Mouse (Mus musculus): ENCODE data around the gene Gm7903.
"Not testable (repeated sequence)": the region's sequence is repeated elsewhere in the genome, so short reads cannot be mapped to it uniquely, and the experiment has no call there.

The Gm7903 gene

DNA sequence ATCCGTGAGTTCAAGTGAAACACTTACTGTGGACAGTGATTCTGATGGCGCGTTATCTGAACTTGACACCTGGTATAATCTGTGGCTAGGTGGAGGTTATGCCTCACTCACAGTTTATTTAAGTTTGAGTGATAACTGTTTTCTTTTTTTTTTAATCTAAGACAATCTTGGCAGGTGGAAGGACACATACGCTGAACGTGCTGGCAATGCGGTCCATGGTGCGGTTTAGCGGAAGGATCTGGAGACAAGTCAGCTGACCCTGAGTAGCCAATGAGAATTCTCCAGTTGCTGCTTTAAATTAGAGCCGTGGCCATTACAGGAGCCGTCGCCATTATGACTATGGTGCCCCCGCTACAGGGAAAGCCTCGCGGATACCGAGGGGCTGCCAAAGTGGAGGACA is at the start of gene Gm7903:
Gene Gm7903, plus strand, starts transcription at position 301 of the 400 bp plus-strand sequence.
- DNase-seq (ENCODE audit: low read depth, low spot score): not testable (repeated sequence)

DNA sequence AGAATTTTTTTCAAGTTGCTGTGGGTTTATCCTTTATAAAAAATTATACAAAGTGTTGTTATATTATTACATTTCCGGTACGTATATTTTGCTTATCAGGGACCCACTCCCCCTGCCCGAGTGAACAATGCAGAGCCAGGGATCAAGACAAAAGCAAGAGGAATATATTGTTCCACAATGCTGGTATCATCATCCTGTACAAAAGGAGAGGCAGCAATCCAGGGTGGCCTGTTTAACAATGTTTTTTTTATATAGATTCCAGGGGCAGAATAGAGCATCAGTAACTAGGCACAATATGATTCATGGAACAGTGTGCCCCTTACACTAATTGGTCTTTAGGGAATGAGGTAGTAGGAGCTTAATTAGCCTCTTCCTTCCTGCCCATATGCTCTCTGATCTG is 30.1 kb upstream of the Gm7903 start:
- DNase-seq (ENCODE audit: low read depth, low spot score): not testable (repeated sequence)

DNA sequence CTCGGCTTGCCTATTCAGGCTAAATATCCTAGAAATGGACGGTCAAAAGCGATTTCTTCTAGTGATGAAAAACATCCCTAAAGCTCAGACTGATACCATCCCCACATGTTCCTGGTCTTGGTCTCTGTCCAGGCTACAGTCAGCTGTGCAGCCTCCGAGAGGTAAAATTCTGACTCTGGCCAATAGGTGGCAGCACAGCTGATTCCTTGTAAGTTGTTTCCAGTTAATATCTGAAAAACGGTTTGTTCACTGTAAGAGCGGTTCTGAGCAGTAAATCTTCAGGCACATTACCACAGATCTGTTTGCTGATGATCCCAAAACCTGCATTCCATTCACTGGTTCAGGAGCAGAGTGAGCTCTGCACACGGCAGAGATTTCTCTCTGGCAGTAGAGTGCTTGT is 12.4 kb upstream of the Gm7903 start:
- not testable (repeated sequence) for DNase-seq (ENCODE audit: low read depth, low spot score)

DNA sequence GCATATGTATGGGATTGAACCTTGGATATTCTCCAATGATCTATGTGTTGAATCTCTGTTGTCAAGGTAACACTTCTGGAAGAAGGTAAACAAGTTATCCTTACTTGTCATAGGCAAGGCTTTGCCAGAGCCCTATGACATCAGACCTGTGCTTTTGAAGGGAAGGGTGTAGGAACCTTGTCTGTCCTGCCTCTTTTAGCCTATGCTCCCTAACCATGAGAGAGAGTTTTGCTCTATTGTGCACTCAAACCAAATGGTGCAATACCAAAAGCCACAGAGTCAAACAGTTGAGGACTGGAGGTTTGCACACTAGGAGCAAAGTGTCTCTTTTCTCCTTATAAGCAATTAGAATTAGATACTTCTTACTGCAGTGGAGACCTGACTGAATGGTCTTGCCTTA is 11.8 kb upstream of the Gm7903 start:
- not testable (repeated sequence) for DNase-seq (ENCODE audit: low read depth, low spot score)

DNA sequence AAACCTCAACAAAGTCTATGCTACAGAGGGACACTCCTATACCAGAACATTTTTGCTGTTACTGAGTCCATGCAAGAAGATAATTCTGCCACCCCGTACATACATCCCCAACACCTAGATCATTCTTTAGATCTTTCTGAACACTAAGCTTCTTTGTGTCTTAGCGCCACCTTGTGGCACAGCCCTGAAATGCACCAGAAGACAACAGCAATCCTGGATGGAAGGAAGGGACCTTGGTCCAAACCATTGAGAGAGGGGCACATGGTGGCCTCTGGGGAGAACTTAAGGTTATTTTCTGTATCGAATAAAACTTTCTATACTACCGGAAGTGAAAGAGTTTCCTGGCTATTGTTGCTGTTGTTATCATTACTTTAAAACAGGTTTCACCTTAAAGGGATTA is 11.2 kb upstream of the Gm7903 start:
- DNase-seq (ENCODE audit: low read depth, low spot score): not testable (repeated sequence)

DNA sequence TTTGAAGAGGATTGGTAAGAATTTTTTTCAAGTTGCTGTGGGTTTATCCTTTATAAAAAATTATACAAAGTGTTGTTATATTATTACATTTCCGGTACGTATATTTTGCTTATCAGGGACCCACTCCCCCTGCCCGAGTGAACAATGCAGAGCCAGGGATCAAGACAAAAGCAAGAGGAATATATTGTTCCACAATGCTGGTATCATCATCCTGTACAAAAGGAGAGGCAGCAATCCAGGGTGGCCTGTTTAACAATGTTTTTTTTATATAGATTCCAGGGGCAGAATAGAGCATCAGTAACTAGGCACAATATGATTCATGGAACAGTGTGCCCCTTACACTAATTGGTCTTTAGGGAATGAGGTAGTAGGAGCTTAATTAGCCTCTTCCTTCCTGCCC is 30.5 kb downstream of the Gm7903 start:
- not testable (repeated sequence) for DNase-seq (ENCODE audit: low read depth, low spot score)

DNA sequence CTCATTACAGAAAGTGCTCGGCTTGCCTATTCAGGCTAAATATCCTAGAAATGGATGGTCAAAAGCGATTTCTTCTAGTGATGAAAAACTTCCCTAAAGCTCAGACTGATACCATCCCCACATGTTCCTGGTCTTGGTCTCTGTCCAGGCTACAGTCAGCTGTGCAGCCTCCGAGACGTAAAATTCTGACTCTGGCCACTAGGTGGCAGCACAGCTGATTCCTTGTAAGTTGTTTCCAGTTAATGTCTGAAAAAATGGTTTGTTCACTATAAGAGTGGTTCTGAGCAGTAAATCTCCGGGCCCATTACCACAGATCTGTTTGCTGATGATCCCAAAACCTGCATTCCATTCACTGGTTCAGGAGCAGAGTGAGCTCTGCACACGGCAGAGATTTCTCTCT is 48.3 kb downstream of the Gm7903 start:
- DNase-seq (ENCODE audit: low read depth, low spot score): not testable (repeated sequence)

DNA sequence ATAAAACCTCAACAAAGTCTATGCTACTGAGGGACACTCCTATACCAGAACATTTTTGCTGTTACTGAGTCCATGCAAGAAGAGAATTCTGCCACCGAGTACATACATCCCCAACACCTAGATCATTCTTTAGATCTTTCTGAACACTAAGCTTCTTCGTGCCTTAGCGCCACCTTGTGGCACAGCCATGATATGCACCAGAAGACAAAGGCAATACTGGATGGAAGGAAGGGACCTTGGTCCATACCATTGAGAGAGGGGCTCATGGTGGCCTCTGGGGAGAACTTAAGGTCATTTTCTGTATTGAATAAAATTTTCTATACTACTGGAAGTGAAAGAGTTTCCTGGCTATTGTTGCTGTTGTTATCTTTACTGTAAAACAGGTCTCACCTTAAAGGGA is 49.5 kb downstream of the Gm7903 start:
- DNase-seq (ENCODE audit: low read depth, low spot score): not testable (repeated sequence)
